In genomic region chr12:112349676-112350318, GRCm38 (mm10) we compare ENCODE assay signal across 11 mouse cellular contexts.
DNase-seq lines count a peak whose midpoint lies in the region; ATAC-seq and TF ChIP-seq lines count a peak whose summit lies in the region.
"Had no signal": no experiment of that assay in that cellular context is flagged by ENCODE, and none has a peak within 500 bp of the region (broad histone marks: within the 10 kb centered on the region; RNA-seq: fewer than 3 reads in every experiment).

No protein-coding gene starts in this region.

- no peaks in the 10 kb centered on the region for H3K27me3 ChIP-seq in cerebellum, adult 2 months (ENCODE audit: control insufficient read depth, insufficient read depth, low read length)
- H3K27me3 ChIP-seq in lung, postnatal 0 days (replicated peaks; ENCODE audit: insufficient read depth, low read length) = no peaks in the 10 kb centered on the region
- 0 out of 2 replicates have a peak, but pooled peaks cover 7% of the 10 kb centered on the region for H3K27me3 ChIP-seq in limb, embryonic 12.5 days
- no peaks in the 10 kb centered on the region for H3K27me3 ChIP-seq in stomach, postnatal 0 days (ENCODE audit: control insufficient read depth, insufficient read depth, low read length)

- H3K9me3 ChIP-seq in lung, postnatal 0 days (ENCODE audit: low read length) = no peaks in the 10 kb centered on the region
- peaks cover 8% of the 10 kb centered on the region; the same call in 1 of the 2 replicates for H3K9me3 ChIP-seq in limb, embryonic 12.5 days
- no peaks in the 10 kb centered on the region for H3K9me3 ChIP-seq in stomach, postnatal 0 days (ENCODE audit: control insufficient read depth, low read length)

- 50% methylated on average over 17 of the region's 17 CpGs for WGBS in cerebellum, adult 2 months
- 35% methylated on average over 17 of the region's 17 CpGs for WGBS in lung, postnatal 0 days
- 56% methylated on average over 17 of the region's 17 CpGs for WGBS in limb, embryonic 12.5 days
- WGBS in stomach, postnatal 0 days = 31% methylated on average over 17 of the region's 17 CpGs

- no peak overlapping the region for H3K9ac ChIP-seq in lung, postnatal 0 days (replicated peaks; ENCODE audit: low read depth)
- H3K9ac ChIP-seq in limb, embryonic 12.5 days (replicated peaks) = no peak overlapping the region
- no peak overlapping the region for H3K9ac ChIP-seq in stomach, postnatal 0 days (ENCODE audit: low read length)

- peak; percentile 75 to 77 for DNase-seq in cerebellum, postnatal 10 days
- DNase-seq in cerebellum, adult 2 months = no peak
- DNase-seq in lung, postnatal 0 days (ENCODE audit: low spot score) = peak; percentile 33
- DNase-seq in lung, adult 18-20 months = no peak
- DNase-seq in stomach, postnatal 0 days (ENCODE audit: low spot score) = no peak
- DNase-seq: gastrocnemius, postnatal 10 days; right cerebral cortex, postnatal 25 days had no signal

- no peak for ATAC-seq in lung, postnatal 0 days
- ATAC-seq in limb, embryonic 12.5 days (ENCODE audit: insufficient number of reproducible peaks, insufficient read depth, low FRiP score, low TSS enrichment, low read depth) = no peak; the same call in 1 of the 2 replicates
- ATAC-seq in stomach, postnatal 0 days (ENCODE audit: low FRiP score, low TSS enrichment) = no peak
- no peak for ATAC-seq in inflammation-experienced regulatory T-cells, adult 6 months
- no peak for ATAC-seq in erythroid progenitor cell, adult 5-6 weeks (replicated peaks; ENCODE audit: low FRiP score, poor library complexity, severe bottlenecking)

- no peak overlapping the region for H3K27ac ChIP-seq in cerebellum, adult 2 months (ENCODE audit: insufficient read depth, low read length)
- H3K27ac ChIP-seq in lung, postnatal 0 days (ENCODE audit: low read length) = no peak overlapping the region
- peak overlapping the region; percentile 23; the same call in 1 of the 2 replicates for H3K27ac ChIP-seq in limb, embryonic 12.5 days
- H3K27ac ChIP-seq in stomach, postnatal 0 days (replicated peaks) = peak overlapping the region; percentile 46

- no peak overlapping the region for H3K4me3 ChIP-seq in cerebellum, adult 2 months (replicated peaks; ENCODE audit: insufficient read depth, low read depth, low read length)
- H3K4me3 ChIP-seq in lung, postnatal 0 days (ENCODE audit: low read depth, low read length) = no peak overlapping the region
- no peak overlapping the region for H3K4me3 ChIP-seq in limb, embryonic 12.5 days (replicated peaks)
- H3K4me3 ChIP-seq in stomach, postnatal 0 days (ENCODE audit: low read depth, low read length) = no peak overlapping the region
- H3K4me3 ChIP-seq: myocyte had no signal

- no peak for TF ChIP-seq EP300 in lung, postnatal 0 days (IDR thresholded peaks at IDR 0.05)
- no peak for TF ChIP-seq EP300 in stomach, postnatal 0 days (optimal IDR thresholded peaks at IDR 0.05)

- H3K36me3 ChIP-seq in lung, postnatal 0 days (ENCODE audit: insufficient read depth, low read length) = no peaks in the 10 kb centered on the region
- no peaks in the 10 kb centered on the region for H3K36me3 ChIP-seq in limb, embryonic 12.5 days
- H3K36me3 ChIP-seq in stomach, postnatal 0 days (ENCODE audit: control insufficient read depth, insufficient read depth, low read length) = no peaks in the 10 kb centered on the region

- no peak for TF ChIP-seq POLR2A in cerebellum, adult 2 months (IDR thresholded peaks at IDR 0.05; ENCODE audit: borderline replicate concordance, insufficient read depth, low read length)

- no peak overlapping the region for H3K4me2 ChIP-seq in lung, postnatal 0 days (replicated peaks; ENCODE audit: low read depth, low read length)
- no peak overlapping the region for H3K4me2 ChIP-seq in limb, embryonic 12.5 days
- H3K4me2 ChIP-seq in stomach, postnatal 0 days (replicated peaks; ENCODE audit: low read depth) = no peak overlapping the region

- no peaks in the 10 kb centered on the region; the same call in 1 of the 2 replicates for H3K4me1 ChIP-seq in cerebellum, adult 2 months (ENCODE audit: control insufficient read depth, insufficient read depth, low read length)
- no peaks in the 10 kb centered on the region for H3K4me1 ChIP-seq in lung, postnatal 0 days (ENCODE audit: insufficient read depth, low read depth, low read length)
- H3K4me1 ChIP-seq in limb, embryonic 12.5 days (replicated peaks) = peaks cover 23% of the 10 kb centered on the region
- H3K4me1 ChIP-seq in stomach, postnatal 0 days (replicated peaks; ENCODE audit: control insufficient read depth, insufficient read depth) = peaks cover 4% of the 10 kb centered on the region; the same call in 1 of the 2 replicates

- TF ChIP-seq CTCF in cerebellum, adult 2 months (IDR thresholded peaks at IDR 0.05; ENCODE audit: borderline replicate concordance, insufficient read depth, low read depth, low read length) = no peak
- TF ChIP-seq CTCF in lung, postnatal 0 days (IDR thresholded peaks at IDR 0.05) = no peak
- TF ChIP-seq CTCF in stomach, postnatal 0 days (IDR thresholded peaks at IDR 0.05; ENCODE audit: low read depth) = no peak

Comparison
In these comparisons a context has a peak if more than half of its experiments do, and no peak if none do; other contexts are left out.
1. DNase-seq: peak in cerebellum, postnatal 10 days (2 of 2) and lung, postnatal 0 days (single experiment); none in cerebellum, adult 2 months (0 of 2), lung, adult 18-20 months (0 of 2) and stomach, postnatal 0 days (single experiment).
2. H3K27ac ChIP-seq: peak in limb, embryonic 12.5 days (single experiment) and stomach, postnatal 0 days (single experiment); none in cerebellum, adult 2 months (single experiment) and lung, postnatal 0 days (single experiment).